22 mouse cellular contexts compared by ENCODE assay signal in genomic region chr5:115701981-115702380, GRCm38 (mm10). TPM values are rescaled to one million over a fixed set of nuclear protein-coding genes. Genes with fewer than 3 reads are reported as not detected.
A peak's percentile ranks its signal among the peaks of the same experiment; 100 is the strongest.
DNase-seq lines count a peak whose midpoint lies in the region; TF ChIP-seq lines count a peak whose summit lies in the region.
"Had no signal": no experiment of that assay in that cellular context is flagged by ENCODE, and none has a peak within 500 bp of the region (broad histone marks: within the 10 kb centered on the region; RNA-seq: fewer than 3 reads in every experiment).

No protein-coding gene starts in this region.

- H3K9ac ChIP-seq in CH12.LX (ENCODE audit: insufficient read depth, low read depth) (no peak overlapping the region), ES-E14 (ENCODE audit: insufficient read depth, low read depth, low read length, poor library complexity, severe bottlenecking) (no peak overlapping the region)
- H3K9ac ChIP-seq: embryonic facial prominence, embryonic 13.5 days; embryonic facial prominence, embryonic 15.5 days; forebrain, embryonic 12.5 days had no signal

- no peak for TF ChIP-seq EP300 in CH12.LX (IDR thresholded peaks at IDR 0.05; ENCODE audit: low read length)

- H3K4me2 ChIP-seq in CH12.LX (ENCODE audit: insufficient read depth, low read depth, poor library complexity, severe bottlenecking), result no peak overlapping the region
- H3K4me2 ChIP-seq: embryonic facial prominence, embryonic 13.5 days; embryonic facial prominence, embryonic 15.5 days; forebrain, embryonic 12.5 days had no signal

- TF ChIP-seq POLR2A in CH12.LX (IDR thresholded peaks at IDR 0.05; ENCODE audit: low read depth, low read length), result no peak

- H3K27ac ChIP-seq in CH12.LX (ENCODE audit: insufficient read depth, low read depth) (no peak overlapping the region), ES-E14 (ENCODE audit: insufficient read depth, low read depth, low read length, poor library complexity, severe bottlenecking) (no peak overlapping the region)
- H3K27ac ChIP-seq: embryonic facial prominence, embryonic 13.5 days; embryonic facial prominence, embryonic 15.5 days; forebrain, embryonic 10.5 days; forebrain, embryonic 12.5 days had no signal

- in situ Hi-C loops in CH12.LX (cut with MboI; ENCODE audit: low pct_ligation_motif_present, low pct_unique_long_range_greater_than_20kb, low sequenced_read_pairs) (no loop called here), ES-E14 (cut with MboI; ENCODE audit: low sequenced_read_pairs in 2 of 2, unreplicated experiment in 2 of 2) (no loop called here)

- no peak overlapping the region for H3K4me3 ChIP-seq in CH12.LX (replicated peaks in 1 of 3; ENCODE audit: low read depth in 2 of 3, low read length in 2 of 3, poor library complexity in 1 of 3)
- H3K4me3 ChIP-seq in ES-E14 (ENCODE audit: insufficient read depth in 1 of 2, low read depth in 1 of 2, low read length in 2 of 2, poor library complexity in 1 of 2, severe bottlenecking in 1 of 2), result no peak overlapping the region
- H3K4me3 ChIP-seq: embryonic facial prominence, embryonic 13.5 days; embryonic facial prominence, embryonic 15.5 days; erythroblast, embryonic 14.5 days; forebrain, embryonic 10.5 days; forebrain, embryonic 12.5 days had no signal

- dilution Hi-C loops in CH12.LX (cut with MboI; ENCODE audit: extremely low pct_ligation_motif_present, extremely low pct_unique_long_range_greater_than_20kb, low sequenced_read_pairs), result no loop called here

- peaks cover 2% of the 10 kb centered on the region for H3K27me3 ChIP-seq in CH12.LX (replicated peaks)
- H3K27me3 ChIP-seq: embryonic facial prominence, embryonic 13.5 days; embryonic facial prominence, embryonic 15.5 days; forebrain, embryonic 12.5 days; Patski had no signal

- intact Hi-C loops in gastrocnemius, postnatal 14 days (cut with DNase I; ENCODE audit: low total_unique reads), result no loop called here

- TF ChIP-seq CTCF in CH12.LX (conservative IDR thresholded peaks at IDR 0.05 in 1 of 2, IDR thresholded peaks at IDR 0.05 in 1 of 2; ENCODE audit: low read depth in 2 of 2, low read length in 2 of 2), result no peak

- H3K36me3 ChIP-seq in CH12.LX (replicated peaks in 1 of 2; ENCODE audit: control insufficient read depth in 1 of 2, insufficient read depth in 1 of 2, low read length in 1 of 2), result no peaks in the 10 kb centered on the region
- no peaks in the 10 kb centered on the region for H3K36me3 ChIP-seq in ES-E14 (ENCODE audit: control insufficient read depth, insufficient read depth, low read length, poor library complexity, severe bottlenecking)
- H3K36me3 ChIP-seq: embryonic facial prominence, embryonic 13.5 days; embryonic facial prominence, embryonic 15.5 days; forebrain, embryonic 10.5 days; forebrain, embryonic 12.5 days had no signal

- H3K79me2 ChIP-seq in CH12.LX (replicated peaks; ENCODE audit: control insufficient read depth, extremely low read depth, insufficient read depth, poor library complexity, severe bottlenecking), result no peaks in the 10 kb centered on the region

- TF ChIP-seq RAD21 in CH12.LX (IDR thresholded peaks at IDR 0.05; ENCODE audit: low read depth, low read length), result no peak

- H3K4me1 ChIP-seq in CH12.LX (ENCODE audit: control insufficient read depth in 1 of 2, insufficient read depth in 2 of 2) (peaks cover 0 to 21% of the 10 kb centered on the region in 2 experiments; a peak in 1 of 4 replicates), ES-E14 (ENCODE audit: control insufficient read depth in 2 of 2, insufficient read depth in 2 of 2, low read length in 2 of 2, poor library complexity in 1 of 2) (peaks cover 0 to 6% of the 10 kb centered on the region in 2 experiments; a peak in 2 of 4 replicates)
- H3K4me1 ChIP-seq: embryonic facial prominence, embryonic 13.5 days; forebrain, embryonic 12.5 days had no signal

- DNase-seq in CH12.LX (ENCODE audit: extremely low read depth) (peak; percentile 40), ES-E14 (ENCODE audit: low read depth, low spot score) (no peak), R1 (ENCODE audit: low read depth, low spot score) (peak; percentile 54)
- DNase-seq in heart, adult 18-20 months, result no peak
- no peak for DNase-seq in kidney, postnatal 10 days
- DNase-seq in gastrocnemius, postnatal 14 days, result no peak
- no peak for DNase-seq in spleen, postnatal 10 days (ENCODE audit: low spot score in 2 of 2)
- DNase-seq: adrenal gland, adult 2 months; adrenal gland, postnatal 10 days; adrenal gland, postnatal 25 days; B cell, adult 2 months; cerebellum, adult 11-12 months; cerebellum, adult 2 months; cerebellum, adult 9-10 months; cerebellum, postnatal 10 days; cerebellum, postnatal 25 days had no signal

- H3K9me3 ChIP-seq in CH12.LX (replicated peaks; ENCODE audit: low read length) (no peaks in the 10 kb centered on the region), ES-E14 (ENCODE audit: control insufficient read depth, insufficient read depth, low read depth, low read length) (no peaks in the 10 kb centered on the region)
- H3K9me3 ChIP-seq: embryonic facial prominence, embryonic 13.5 days; embryonic facial prominence, embryonic 15.5 days; forebrain, embryonic 10.5 days; forebrain, embryonic 12.5 days had no signal

TF ChIP-seq in CH12.LX, 34 proteins besides CTCF, POLR2A, EP300 and RAD21:
- TF ChIP-seq MAFK (IDR thresholded peaks at IDR 0.05; ENCODE audit: insufficient replicate concordance, low read length), result peak; percentile 98
- no peak for TF ChIP-seq USF2 (conservative IDR thresholded peaks at IDR 0.05; ENCODE audit: low read depth, low read length)

TF ChIP-seq in ES-E14, 5 proteins besides CTCF, POLR2A, EP300 and RAD21:
- TF ChIP-seq CHD2 (IDR thresholded peaks at IDR 0.05; ENCODE audit: low read depth, low read length), result no peak
- peak; percentile 100 for TF ChIP-seq MAFK (IDR thresholded peaks at IDR 0.05; ENCODE audit: insufficient read depth, low read depth, low read length)

RNA-seq across cellular contexts. Expression of gene Bicdl1, which starts 29.4 kb away (rescaled TPM):
- total RNA-seq in CH12.LX (2012; rRNA removed), result 1.7 and 1.9 TPM in 2 replicates
- total RNA-seq in CH12.LX (2014; rRNA removed), result 2.6 and 3.5 TPM in 2 replicates
- 2.3 and 5.1 TPM in 2 replicates for polyA plus RNA-seq in CH12.LX (2012; ENCODE audit: insufficient read length, low read depth)
- total RNA-seq in ES-E14 (2012; rRNA removed), result 18.5 and 25.3 TPM in 2 replicates
- 1 to 10 TPM; 8.0 to 8.3 TPM for total RNA-seq in heart, adult 18-20 months (2021)
- 1 to 10 TPM; 2.6 to 3.9 TPM for total RNA-seq in gastrocnemius, postnatal 14 days (2021)

Comparison
In these comparisons a context has a peak if more than half of its experiments do, and no peak if none do; other contexts are left out.
1. DNase-seq: peak in CH12.LX (single experiment) and R1 (single experiment); none in ES-E14 (single experiment), heart, adult 18-20 months (0 of 2), kidney, postnatal 10 days (single experiment), gastrocnemius, postnatal 14 days (single experiment) and spleen, postnatal 10 days (0 of 2).